Mouse (Mus musculus): ENCODE measurements around the gene 5730596B20Rik. TPM values are rescaled to one million over a fixed set of nuclear protein-coding genes. Genes with fewer than 3 reads are reported as not detected.

Gene 5730596B20Rik
- polyA plus RNA-seq, 1 experiment from 2014 or later = 0.05 TPM

- H3K9me3 ChIP-seq (replicated peaks; ENCODE audit: control insufficient read depth, low read length) = no peaks in the 10 kb centered on the region
- no peak overlapping the region for H3K27ac ChIP-seq (ENCODE audit: low read length)
- H3K4me3 ChIP-seq (ENCODE audit: low read depth, low read length) = 0 out of 2 replicates have a peak overlapping the region, but pooled peaks have one; percentile 19
- no peak overlapping the region for H3K9ac ChIP-seq (ENCODE audit: low read depth, low read length)
- no peaks in the 10 kb centered on the region; the same call in none of the 2 replicates for H3K4me1 ChIP-seq (ENCODE audit: control insufficient read depth, low read depth, low read length)
- WGBS (ENCODE audit: insufficient replicate concordance) = 3% methylated on average over 37 of the region's 37 CpGs
- no peaks in the 10 kb centered on the region for H3K36me3 ChIP-seq (ENCODE audit: control insufficient read depth, insufficient read depth)
- ATAC-seq (ENCODE audit: low read depth) = no peak
- peaks cover 97% of the 10 kb centered on the region for H3K27me3 ChIP-seq (ENCODE audit: control insufficient read depth, insufficient read depth, low read depth, low read length)
- H3K4me2 ChIP-seq (ENCODE audit: low read depth, low read length) = 0 out of 2 replicates have a peak overlapping the region, but pooled peaks have one; percentile 15
Observed at GRCm38 (mm10) chr6:52211170-52211935, 34.1 kb downstream of the 5730596B20Rik start.

GRCm38 (mm10) chr6:52211961-52212360 lies 34.7 kb downstream of the 5730596B20Rik start:
- H3K27me3 ChIP-seq (ENCODE audit: control insufficient read depth, insufficient read depth, low read depth, low read length) = peaks cover 97% of the 10 kb centered on the region
- H3K4me2 ChIP-seq (ENCODE audit: low read depth, low read length) = 0 out of 2 replicates have a peak overlapping the region, but pooled peaks have one; percentile 15
- H3K27ac ChIP-seq (ENCODE audit: low read length) = no peak overlapping the region
- H3K9ac ChIP-seq (ENCODE audit: low read depth, low read length) = no peak overlapping the region
- H3K4me3 ChIP-seq (ENCODE audit: low read depth, low read length) = 0 out of 2 replicates have a peak overlapping the region, but pooled peaks have one; percentile 19
- ATAC-seq (ENCODE audit: low read depth) = no peak
- no peaks in the 10 kb centered on the region for H3K9me3 ChIP-seq (replicated peaks; ENCODE audit: control insufficient read depth, low read length)
- no peaks in the 10 kb centered on the region; the same call in none of the 2 replicates for H3K4me1 ChIP-seq (ENCODE audit: control insufficient read depth, low read depth, low read length)
- H3K36me3 ChIP-seq (ENCODE audit: control insufficient read depth, insufficient read depth) = no peaks in the 10 kb centered on the region
- WGBS (ENCODE audit: insufficient replicate concordance) = 3% methylated on average over 13 of the region's 13 CpGs

- peaks cover 97% of the 10 kb centered on the region for H3K27me3 ChIP-seq (ENCODE audit: control insufficient read depth, insufficient read depth, low read depth, low read length)
- WGBS (ENCODE audit: insufficient replicate concordance) = 1% methylated on average over 22 of the region's 22 CpGs
- no peak overlapping the region for H3K9ac ChIP-seq (ENCODE audit: low read depth, low read length)
- H3K4me2 ChIP-seq (ENCODE audit: low read depth, low read length) = peak overlapping the region; percentile 28
- no peak overlapping the region for H3K27ac ChIP-seq (ENCODE audit: low read length)
- no peaks in the 10 kb centered on the region; the same call in none of the 2 replicates for H3K4me1 ChIP-seq (ENCODE audit: control insufficient read depth, low read depth, low read length)
- H3K9me3 ChIP-seq (replicated peaks; ENCODE audit: control insufficient read depth, low read length) = no peaks in the 10 kb centered on the region
- H3K4me3 ChIP-seq (ENCODE audit: low read depth, low read length) = peak overlapping the region; percentile 36
- ATAC-seq (ENCODE audit: low read depth) = no peak
- no peaks in the 10 kb centered on the region for H3K36me3 ChIP-seq (ENCODE audit: control insufficient read depth, insufficient read depth)
Observed at GRCm38 (mm10) chr6:52212556-52213118, 35.3 kb downstream of the 5730596B20Rik start.

GRCm38 (mm10) chr6:52213119-52213986 lies 36.1 kb downstream of the 5730596B20Rik start, which contains the start of the genes Hoxa3 and Gm28308:
Hoxa3 (minus strand) TSS chr6:52213336.
Gm28308 (minus strand) TSS chr6:52213339.
- Histone ChIP-seq H3K9ac (ENCODE audit: low read depth, low read length) (no peak within 1 kb of the TSS), H3K27ac (ENCODE audit: low read length) (no peak within 1 kb of the TSS), H3K4me2 (ENCODE audit: low read depth, low read length) (peak within 1 kb of the TSS; percentile 28), H3K27me3 (ENCODE audit: control insufficient read depth, insufficient read depth, low read depth, low read length) (peaks cover 97% of the 10 kb centered on the region), H3K4me3 (ENCODE audit: low read depth, low read length) (peak within 1 kb of the TSS; percentile 36), H3K9me3 (replicated peaks; ENCODE audit: control insufficient read depth, low read length) (no peaks in the 10 kb centered on the region), H3K4me1 (ENCODE audit: control insufficient read depth, low read depth, low read length) (no peaks in the 10 kb centered on the region; the same call in none of the 2 replicates), H3K36me3 (ENCODE audit: control insufficient read depth, insufficient read depth) (no peaks in the 10 kb centered on the region)
- no peak for ATAC-seq (ENCODE audit: low read depth)
- 5% methylated on average over 38 of the region's 38 CpGs for WGBS (ENCODE audit: insufficient replicate concordance)

- H3K4me3 ChIP-seq (ENCODE audit: low read depth, low read length) = no peak overlapping the region
- WGBS (ENCODE audit: insufficient replicate concordance) = 32% methylated on average over 5 of the region's 5 CpGs
Observed at GRCm38 (mm10) chr6:52214271-52214670, 37.0 kb downstream of the 5730596B20Rik start.

GRCm38 (mm10) chr6:52215070-52215469 lies 37.8 kb downstream of the 5730596B20Rik start:
- Histone ChIP-seq H3K27ac (ENCODE audit: low read length) (no peak overlapping the region), H3K27me3 (ENCODE audit: control insufficient read depth, insufficient read depth, low read depth, low read length) (peaks cover 97% of the 10 kb centered on the region), H3K36me3 (ENCODE audit: control insufficient read depth, insufficient read depth) (no peaks in the 10 kb centered on the region), H3K9me3 (replicated peaks; ENCODE audit: control insufficient read depth, low read length) (no peaks in the 10 kb centered on the region), H3K4me3 (ENCODE audit: low read depth, low read length) (no peak overlapping the region), H3K4me2 (ENCODE audit: low read depth, low read length) (no peak overlapping the region), H3K9ac (ENCODE audit: low read depth, low read length) (no peak overlapping the region), H3K4me1 (ENCODE audit: control insufficient read depth, low read depth, low read length) (no peaks in the 10 kb centered on the region; the same call in none of the 2 replicates)
- ATAC-seq (ENCODE audit: low read depth) = no peak
- WGBS (ENCODE audit: insufficient replicate concordance) = 49% methylated on average over 3 of the region's 3 CpGs

More at GRCm38 (mm10) chr6:52214271-52214670, 37.0 kb downstream of the 5730596B20Rik start:
- Histone ChIP-seq H3K4me2 (ENCODE audit: low read depth, low read length) (no peak overlapping the region), H3K27me3 (ENCODE audit: control insufficient read depth, insufficient read depth, low read depth, low read length) (peaks cover 97% of the 10 kb centered on the region), H3K9me3 (replicated peaks; ENCODE audit: control insufficient read depth, low read length) (no peaks in the 10 kb centered on the region), H3K9ac (ENCODE audit: low read depth, low read length) (no peak overlapping the region), H3K4me1 (ENCODE audit: control insufficient read depth, low read depth, low read length) (no peaks in the 10 kb centered on the region; the same call in none of the 2 replicates), H3K27ac (ENCODE audit: low read length) (no peak overlapping the region), H3K36me3 (ENCODE audit: control insufficient read depth, insufficient read depth) (no peaks in the 10 kb centered on the region)
- ATAC-seq (ENCODE audit: low read depth) = no peak

- H3K36me3 ChIP-seq (ENCODE audit: control insufficient read depth, insufficient read depth) = no peaks in the 10 kb centered on the region
- H3K27me3 ChIP-seq (ENCODE audit: control insufficient read depth, insufficient read depth, low read depth, low read length) = peaks cover 99% of the 10 kb centered on the region
- H3K4me1 ChIP-seq (ENCODE audit: control insufficient read depth, low read depth, low read length) = no peaks in the 10 kb centered on the region; the same call in none of the 2 replicates
- no peak overlapping the region for H3K4me2 ChIP-seq (ENCODE audit: low read depth, low read length)
- WGBS (ENCODE audit: insufficient replicate concordance) = 2% methylated on average over 30 of the region's 30 CpGs
- no peak overlapping the region for H3K27ac ChIP-seq (ENCODE audit: low read length)
- H3K4me3 ChIP-seq (ENCODE audit: low read depth, low read length) = no peak overlapping the region
- no peaks in the 10 kb centered on the region for H3K9me3 ChIP-seq (replicated peaks; ENCODE audit: control insufficient read depth, low read length)
- H3K9ac ChIP-seq (ENCODE audit: low read depth, low read length) = no peak overlapping the region
- no peak for ATAC-seq (ENCODE audit: low read depth)
Observed at GRCm38 (mm10) chr6:52215771-52216535, 38.7 kb downstream of the 5730596B20Rik start.
